Mouse (Mus musculus) cerebellum, postnatal 10 days (tissue): ENCODE measurements around the gene Slc6a4.

Source experiments
- DNase-seq, 2 experiments: peaks; one replicate each; pipeline ENCODE4 v3.0.0; 2021; ENCODE audit warnings: mixed read lengths in 2 of 2

Gene Slc6a4

GRCm38 (mm10) chr11:76997916-76998704 is at the start of gene Slc6a4:
Gene Slc6a4 (plus strand): TSS chr11:76998603.
- peak; percentile 21 to 24 for DNase-seq

DNA sequence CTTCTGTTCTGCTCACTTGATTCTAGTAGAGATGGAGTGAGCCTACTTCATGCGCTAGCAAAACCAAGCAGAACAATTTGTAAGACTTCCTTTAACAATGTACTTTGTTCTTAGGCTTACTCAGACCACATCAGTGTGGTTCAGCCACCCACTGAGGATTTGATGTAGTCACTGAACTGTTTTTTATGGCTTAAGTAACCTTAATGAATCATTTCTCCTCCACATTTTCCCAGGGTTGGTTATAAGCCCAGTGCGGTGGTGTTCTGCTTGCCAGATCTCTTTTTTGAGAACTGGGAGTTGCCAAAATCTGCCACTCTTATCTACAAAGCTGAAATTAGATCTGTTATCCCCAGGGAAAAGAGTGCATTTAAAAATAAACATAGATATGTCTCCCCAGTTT is 44.9 kb upstream of the Slc6a4 start:
- DNase-seq, result no peak

GRCm38 (mm10) chr11:76965703-76966102 is 32.7 kb upstream of the Slc6a4 start:
- DNase-seq, result no peak

- no peak for DNase-seq
Observed at GRCm38 (mm10) chr11:76970328-76970727, 28.1 kb upstream of the Slc6a4 start.

- no peak for DNase-seq
Observed at GRCm38 (mm10) chr11:76974680-76975319, 23.6 kb upstream of the Slc6a4 start.

DNA sequence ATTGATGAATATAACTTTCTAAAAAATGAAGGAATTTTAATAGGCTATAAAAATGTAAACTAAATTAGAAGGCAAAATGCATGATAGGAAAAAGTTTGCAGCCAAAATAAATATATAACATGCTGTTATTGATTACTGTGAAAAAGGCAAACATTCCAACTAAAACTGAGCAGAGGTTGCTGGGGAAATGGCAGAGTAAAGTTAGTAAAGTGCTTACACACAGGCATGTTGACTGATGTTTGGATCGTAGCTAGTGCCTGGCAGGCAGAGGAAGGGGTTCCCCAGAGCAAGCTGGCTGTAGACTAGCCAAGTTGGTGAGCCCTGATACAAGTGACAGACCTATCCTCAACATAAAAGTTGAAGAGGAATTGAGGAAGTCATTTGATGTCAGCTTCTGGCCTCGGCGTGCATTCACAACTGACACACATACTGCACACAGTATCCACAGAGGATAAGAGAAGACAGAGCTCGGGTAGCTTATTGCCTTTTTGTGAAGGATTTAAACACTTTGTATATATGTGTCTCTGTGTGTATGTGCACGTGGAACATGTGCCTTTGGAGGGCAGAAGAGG is 16.7 kb upstream of the Slc6a4 start:
- DNase-seq, result no peak

DNA sequence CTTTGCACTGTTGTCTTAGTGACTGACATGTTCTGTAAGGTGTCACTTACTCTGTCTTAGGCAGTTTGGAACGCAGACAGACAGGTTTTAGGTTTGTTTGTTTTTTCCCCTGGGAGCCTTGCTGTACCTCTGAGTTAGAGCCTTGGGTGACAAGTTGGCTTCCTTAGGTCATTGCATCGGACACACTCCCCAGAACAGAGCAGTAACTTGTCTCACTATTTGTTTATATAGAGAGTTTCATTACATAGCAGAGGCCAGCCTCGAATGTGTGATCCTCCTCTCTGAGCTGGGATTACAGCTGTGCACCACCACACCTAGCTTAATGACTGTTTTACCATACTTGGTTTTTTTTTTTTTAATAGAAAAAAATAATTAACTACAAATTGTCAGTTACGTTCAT is 16.0 kb upstream of the Slc6a4 start:
- DNase-seq, result no peak

- no peak for DNase-seq
Observed at GRCm38 (mm10) chr11:76983641-76984040, 14.8 kb upstream of the Slc6a4 start.

GRCm38 (mm10) chr11:76984173-76984572 is 14.2 kb upstream of the Slc6a4 start:
- DNase-seq, result no peak

- no peak for DNase-seq
Observed at GRCm38 (mm10) chr11:76990839-76991238, 7.6 kb upstream of the Slc6a4 start.

GRCm38 (mm10) chr11:76992886-76993285 is 5.5 kb upstream of the Slc6a4 start:
- no peak for DNase-seq

DNA sequence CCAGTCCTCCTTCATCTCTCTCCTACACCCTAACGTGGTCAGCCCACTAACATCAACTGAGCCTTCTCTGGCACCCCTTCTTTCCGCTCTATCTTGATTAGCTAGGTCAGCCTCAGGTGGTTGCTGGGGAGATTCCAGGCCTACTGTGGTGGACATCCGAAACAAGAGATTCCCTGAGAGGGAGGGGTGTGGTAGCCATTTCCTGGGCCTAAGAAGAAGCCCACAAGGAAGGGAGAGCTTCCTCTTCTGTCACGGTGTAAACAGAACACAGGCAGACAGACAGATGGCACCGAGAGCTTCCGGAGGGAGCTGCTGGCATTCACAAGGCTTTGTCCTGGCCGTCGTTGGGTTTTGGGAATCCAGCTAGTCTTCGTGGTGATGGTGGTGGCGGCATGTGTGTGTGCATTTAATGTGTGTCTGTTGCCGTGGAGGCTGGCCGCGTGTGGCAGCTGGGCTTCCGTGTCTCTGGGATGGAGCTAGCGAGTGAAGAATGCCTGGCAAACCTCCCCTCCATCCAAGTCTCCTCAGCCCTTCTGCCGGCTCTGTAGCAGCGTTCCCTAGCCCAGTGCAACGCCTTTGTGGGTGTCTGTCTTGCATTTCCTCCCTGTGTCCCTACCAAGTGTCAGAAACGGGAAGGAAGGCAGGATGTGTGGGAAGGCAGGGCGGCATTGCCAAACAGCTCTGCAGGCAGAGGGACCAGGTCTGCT is 2.3 kb upstream of the Slc6a4 start:
- peak; percentile 39 to 41 for DNase-seq

DNA sequence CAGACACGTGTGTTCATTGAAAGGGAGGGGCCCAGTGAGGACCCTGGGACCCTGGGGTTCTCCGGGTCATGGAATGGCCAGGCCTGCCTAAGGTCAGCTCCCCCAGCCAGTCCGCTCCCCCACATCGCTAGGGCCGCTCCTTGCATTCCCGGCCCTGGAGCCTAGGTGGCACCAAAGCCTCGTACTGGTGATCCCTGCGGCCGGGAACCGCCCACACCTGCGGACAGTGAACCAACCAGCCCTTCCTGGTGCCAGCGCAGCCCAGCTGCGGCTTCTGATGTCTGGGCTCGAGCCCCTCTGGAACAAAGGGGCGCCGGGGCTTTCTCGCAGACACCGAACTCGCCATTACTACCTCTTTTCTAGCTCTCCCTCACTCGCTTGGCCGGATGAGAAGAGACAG is 1.1 kb upstream of the Slc6a4 start:
- peak; percentile 91 to 92 for DNase-seq

DNA sequence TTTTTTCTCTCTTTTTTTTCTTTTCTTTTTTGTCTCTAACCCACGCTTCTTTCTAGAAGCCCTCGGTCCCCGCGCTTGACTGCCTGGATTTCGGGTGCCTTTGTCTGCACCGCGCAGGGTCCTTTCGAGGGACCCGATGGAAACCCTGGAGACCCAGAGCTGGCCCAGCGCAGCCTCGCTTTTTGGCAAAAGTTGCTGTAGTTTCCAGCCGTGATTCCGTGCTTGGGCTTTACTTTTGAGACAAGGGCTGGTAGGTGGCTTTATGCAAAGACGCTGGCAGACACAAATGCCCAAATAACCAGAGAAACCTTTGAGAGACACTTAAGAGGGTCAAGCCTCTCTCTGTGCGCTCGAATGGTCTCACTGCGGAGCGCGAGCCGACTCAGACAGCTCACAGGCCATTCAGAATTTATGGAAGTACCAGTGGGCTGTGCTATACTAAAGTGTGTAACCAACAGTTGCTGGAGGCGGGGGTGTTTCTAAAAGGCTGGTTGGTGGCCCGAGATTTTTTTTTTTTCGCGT is 363 bp downstream of the Slc6a4 start:
- DNase-seq, result peak in 1 of 2 experiments; percentile 23

GRCm38 (mm10) chr11:77000741-77001140 is 2.3 kb downstream of the Slc6a4 start:
- no peak for DNase-seq

GRCm38 (mm10) chr11:77002361-77002760 is 4.0 kb downstream of the Slc6a4 start:
- DNase-seq, result no peak

- no peak for DNase-seq
Observed at GRCm38 (mm10) chr11:77005881-77006280, 7.5 kb downstream of the Slc6a4 start.

- peak; percentile 66 to 71 for DNase-seq
Observed at GRCm38 (mm10) chr11:77006616-77007015, 8.2 kb downstream of the Slc6a4 start.

GRCm38 (mm10) chr11:77009069-77010025 is 10.9 kb downstream of the Slc6a4 start:
- DNase-seq, result no peak

DNA sequence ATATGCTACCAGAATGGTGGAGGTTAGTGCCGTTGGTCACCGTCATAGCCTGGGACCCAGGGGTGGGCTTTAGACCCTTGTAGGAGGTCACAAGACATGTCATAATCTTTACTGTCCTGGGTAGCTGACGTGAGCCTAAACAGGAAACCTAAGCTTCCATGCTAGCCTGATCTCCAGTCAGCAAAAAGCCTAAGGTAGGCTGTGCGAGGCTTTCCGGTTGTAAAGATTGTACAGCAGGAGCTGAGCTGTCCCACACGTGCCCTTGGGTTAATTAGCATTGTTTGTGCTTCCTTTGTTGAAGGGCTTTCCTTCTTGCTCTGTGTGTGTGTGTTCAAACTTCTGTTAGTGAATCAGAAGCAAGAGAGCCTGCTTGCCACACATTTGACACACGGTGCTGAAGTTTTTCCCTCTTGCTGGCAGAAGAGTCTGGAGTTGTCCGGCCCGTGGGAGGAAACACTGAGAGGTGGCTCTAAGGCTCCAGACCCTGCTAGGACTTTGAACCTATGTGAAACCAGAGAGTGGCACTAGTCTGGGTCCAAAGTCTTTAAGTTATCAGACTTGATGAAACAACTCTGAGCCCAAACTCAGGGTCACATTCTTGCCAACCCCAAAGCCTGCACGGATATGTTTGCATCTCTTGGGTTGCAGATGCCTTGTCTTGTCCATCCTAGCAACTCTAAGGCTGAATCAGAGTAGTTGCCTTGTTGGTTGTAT is 12.5 kb downstream of the Slc6a4 start:
- no peak for DNase-seq

- DNase-seq, result no peak
Observed at GRCm38 (mm10) chr11:77018046-77018445, 19.6 kb downstream of the Slc6a4 start.
